Mouse (Mus musculus) adrenal gland, postnatal 4 days (tissue): ENCODE results near the gene Igf2bp1. TPM values are rescaled to one million over a fixed set of nuclear protein-coding genes. Genes with fewer than 3 reads are reported as not detected.

Experiments used
- DNase-seq, 2 experiments: peaks; one replicate each; pipeline ENCODE4 v3.0.0; 2021 to 2022; ENCODE audit warnings: low spot score in 2 of 2, mixed read lengths in 2 of 2
- long read RNA-seq, 2 experiments: library from polyadenylated mRNA; stranded (forward); transcript quantifications; one replicate each; pipeline ENCODE4 v2.0.0; 2021
- total RNA-seq, 2 experiments: library from RNA; stranded (reverse); gene quantifications; 2 replicates each; pipeline ENCODE4 v1.2.3; 2021

Gene Igf2bp1
- total RNA-seq, result 10 to 100 TPM; 19.4 to 27.3 TPM
- long read RNA-seq, experiment 1, full-length matches to known transcripts, result 1 of 2 reads
- long read RNA-seq, experiment 1, partial matches to known transcripts, result 0 of 2 reads
- long read RNA-seq, experiment 1, other reads (novel, unspliced or antisense), result 1 of 2 reads
- long read RNA-seq, experiment 2, full-length matches to known transcripts, result 5 of 13 reads
- long read RNA-seq, experiment 2, partial matches to known transcripts, result 2 of 13 reads
- long read RNA-seq, experiment 2, other reads (novel, unspliced or antisense), result 6 of 13 reads

DNA sequence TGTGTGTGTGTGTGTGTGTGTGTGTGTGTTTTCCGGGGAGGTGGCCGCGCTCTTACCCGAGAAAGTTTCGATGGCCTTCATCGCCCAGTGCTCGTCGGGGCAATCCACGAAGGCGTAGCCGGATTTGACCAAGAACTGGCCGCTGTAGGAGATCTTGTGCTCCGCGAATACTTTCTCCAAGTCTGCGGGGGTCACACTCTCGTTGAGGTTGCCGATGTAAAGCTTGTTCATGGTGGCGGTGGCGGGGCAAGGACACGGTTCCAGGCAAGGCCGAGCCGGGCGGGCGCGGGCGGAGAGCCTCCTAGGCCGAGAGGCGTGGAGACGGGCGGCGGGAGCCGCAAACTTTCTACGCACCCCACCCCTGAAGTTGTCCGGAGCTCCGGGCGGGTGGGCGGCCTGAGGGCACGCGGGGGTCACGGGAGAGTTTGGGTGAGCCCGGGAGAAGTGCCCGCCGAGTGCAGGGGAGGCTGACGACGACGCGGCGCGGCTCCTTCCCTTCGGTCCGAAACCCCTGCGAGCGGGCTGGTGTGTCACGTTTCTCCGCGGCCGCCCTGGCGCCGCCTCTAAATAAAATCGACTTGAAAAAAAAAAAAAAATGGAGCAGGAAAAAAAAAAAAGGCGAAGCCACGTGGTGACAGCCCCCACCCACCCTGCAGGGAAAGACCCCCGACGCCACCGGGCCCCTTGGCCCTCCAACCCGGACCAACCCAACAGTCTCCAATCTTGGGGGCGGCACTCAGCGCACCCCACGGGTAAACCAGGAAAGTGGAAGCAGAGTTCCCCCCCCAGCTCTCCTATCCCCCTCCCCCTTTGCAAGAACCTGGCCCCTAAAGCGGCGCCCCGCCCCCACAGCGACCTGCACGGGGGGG is at the start of gene Igf2bp1:
Igf2bp1 (minus strand) TSS at position 538 of the 869 bp plus-strand sequence.
- peak; percentile 33 to 44 for DNase-seq

DNA sequence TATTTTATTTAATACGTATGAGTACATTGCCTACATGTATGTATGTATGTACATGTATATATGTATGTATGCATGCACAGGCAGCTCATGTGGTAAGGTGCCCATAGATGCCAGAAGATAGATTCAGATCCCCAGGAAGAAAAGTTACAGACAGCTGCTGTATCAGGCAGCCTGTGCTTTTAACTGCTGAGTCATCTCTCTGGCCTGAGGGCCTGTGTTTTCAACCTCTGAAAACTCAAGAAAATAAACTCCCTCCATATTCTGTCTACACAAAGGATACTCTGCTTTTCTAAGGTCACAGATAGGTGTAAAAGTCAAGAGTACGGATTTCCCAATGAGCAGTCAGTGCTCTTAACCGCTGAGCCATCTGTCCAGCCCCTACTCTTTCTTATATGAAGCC is 45.1 kb upstream of the Igf2bp1 start:
- DNase-seq, result no peak

DNA sequence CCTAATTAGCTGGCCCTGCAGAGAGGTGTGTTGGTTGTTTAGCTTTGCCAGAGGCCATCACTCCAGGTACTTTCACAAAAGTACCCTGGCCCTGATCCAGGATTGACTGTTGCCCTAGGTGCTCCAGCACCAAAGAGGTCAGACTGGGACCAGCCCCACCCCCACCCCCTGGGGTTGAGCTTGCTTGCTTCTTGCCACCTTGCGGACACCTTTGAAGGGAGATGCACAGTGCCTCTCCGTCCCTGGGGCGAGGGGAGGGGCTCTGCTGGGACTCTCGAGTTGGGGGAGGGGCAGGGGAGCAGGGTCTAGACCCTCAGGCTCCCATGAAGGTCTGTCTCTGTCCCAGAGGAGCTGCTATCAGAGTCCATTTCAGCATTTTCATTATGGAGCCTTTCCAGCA is 44.2 kb upstream of the Igf2bp1 start:
- no peak for DNase-seq

DNA sequence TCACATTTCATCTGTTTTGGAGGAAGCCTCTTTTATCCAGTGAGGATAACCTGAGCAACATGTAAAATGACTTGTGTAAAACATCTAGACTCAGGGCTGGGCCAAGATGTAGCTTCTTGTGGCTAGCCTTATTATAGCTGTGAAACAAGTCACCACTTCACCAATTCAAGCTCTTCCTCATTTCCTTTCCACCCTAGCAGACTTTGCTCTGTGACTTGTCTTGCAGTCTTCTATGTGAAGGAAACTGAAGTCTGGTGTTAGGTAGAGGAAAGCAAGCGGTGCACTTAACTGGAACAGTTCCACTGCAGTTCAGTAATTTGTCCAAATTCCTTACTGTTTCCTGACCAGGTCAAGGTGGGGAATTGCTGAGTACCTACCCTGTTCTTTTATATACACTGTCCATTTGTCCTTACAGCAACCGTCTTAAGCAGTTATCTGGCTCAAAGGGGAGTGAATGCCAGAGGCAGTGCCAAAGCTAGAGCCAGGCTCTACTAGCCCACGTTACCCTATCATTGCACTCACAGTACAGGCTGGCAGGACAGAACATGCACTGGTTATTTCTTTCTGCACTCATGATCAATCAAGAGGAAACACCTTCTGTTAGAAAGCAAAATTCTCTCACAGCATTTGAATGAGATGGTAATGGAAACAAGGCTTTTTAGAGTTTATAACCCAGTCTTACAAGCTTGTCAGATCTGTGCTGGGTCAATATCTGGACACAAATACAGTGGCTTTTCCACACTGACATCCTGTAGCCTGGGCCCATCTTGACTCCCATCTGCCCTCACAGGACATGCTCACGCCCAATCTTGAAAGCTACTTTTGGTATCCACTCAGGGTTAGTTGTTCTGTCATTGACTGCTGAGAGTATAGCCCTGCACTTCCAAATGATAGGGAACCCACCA is 42.0 kb upstream of the Igf2bp1 start:
- DNase-seq, result no peak

DNA sequence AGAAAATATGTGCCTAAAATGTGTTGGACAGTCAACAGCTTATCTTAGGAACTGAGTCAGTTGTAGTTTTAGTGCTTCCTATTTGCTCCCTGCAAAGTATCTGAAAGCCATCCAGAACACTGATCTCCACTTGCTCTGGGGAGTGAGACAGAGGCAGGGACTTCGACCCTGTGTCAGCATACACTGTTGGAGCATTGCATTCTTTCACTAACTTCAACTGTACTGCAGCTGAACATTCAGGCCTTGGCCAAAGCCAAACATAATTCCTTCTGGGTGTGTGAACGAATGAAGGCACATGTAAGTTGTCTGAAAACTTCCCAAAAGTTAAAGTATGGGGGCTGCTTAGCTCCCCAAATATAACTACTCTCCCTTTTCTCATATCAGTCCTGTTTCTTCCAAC is 41.1 kb upstream of the Igf2bp1 start:
- DNase-seq, result no peak

GRCm38 (mm10) chr11:96046028-96046427 is 40.3 kb upstream of the Igf2bp1 start:
- DNase-seq, result no peak

DNA sequence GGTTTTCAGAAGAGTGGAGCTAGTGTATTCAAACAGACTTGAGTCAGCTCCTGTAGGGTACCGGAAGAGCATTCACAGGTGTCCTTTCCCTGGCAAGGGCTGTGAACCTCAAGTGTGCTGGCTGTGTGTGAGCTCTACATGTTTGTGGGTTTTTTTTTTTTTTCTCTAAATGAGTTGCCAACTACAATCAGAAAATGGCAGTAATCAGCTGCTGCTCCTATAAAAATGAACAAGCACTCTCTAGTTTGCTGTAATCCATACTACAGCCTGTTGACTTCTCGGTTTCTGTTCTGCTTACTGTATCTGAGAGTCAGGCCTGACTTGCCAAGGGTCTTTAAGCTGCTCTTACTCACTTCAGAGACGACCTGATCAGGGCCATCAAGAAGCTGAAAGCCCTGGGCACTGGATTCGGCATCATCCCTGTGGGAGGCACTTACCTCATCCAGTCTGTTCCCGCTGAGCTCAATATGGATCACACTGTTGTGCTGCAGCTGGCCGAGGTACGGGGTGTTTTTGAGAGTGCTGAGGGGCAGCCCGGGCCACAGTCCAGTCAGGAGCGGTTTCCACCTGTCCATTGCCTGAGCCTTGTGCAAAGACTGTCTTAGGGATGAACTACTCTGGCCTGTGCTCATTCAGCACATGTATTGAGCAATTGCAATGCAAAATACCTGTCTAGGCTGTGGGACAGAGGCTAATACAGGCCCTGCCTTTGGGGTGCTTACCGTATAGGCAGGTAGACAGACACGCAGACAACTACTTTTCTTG is 39.2 kb upstream of the Igf2bp1 start:
- DNase-seq, result no peak

DNA sequence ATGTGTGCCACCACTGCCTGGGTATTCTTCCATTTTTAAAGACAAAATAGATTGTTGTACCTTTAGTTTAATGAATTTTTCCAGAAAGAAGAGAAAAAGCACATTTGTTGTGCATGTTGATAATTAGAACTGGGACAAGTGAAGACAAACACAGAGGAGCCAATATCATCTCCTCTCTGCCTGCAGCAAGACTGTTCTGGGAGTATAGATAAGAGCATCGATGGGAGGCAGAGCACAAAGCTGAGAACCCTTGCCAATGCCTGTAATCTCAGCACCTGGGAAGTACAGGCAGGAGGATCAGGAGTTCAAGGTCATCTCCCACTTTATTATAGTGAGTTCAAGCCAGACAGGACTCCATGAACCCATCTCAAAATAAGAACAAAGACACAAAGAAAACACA is 32.8 kb upstream of the Igf2bp1 start:
- no peak for DNase-seq

DNA sequence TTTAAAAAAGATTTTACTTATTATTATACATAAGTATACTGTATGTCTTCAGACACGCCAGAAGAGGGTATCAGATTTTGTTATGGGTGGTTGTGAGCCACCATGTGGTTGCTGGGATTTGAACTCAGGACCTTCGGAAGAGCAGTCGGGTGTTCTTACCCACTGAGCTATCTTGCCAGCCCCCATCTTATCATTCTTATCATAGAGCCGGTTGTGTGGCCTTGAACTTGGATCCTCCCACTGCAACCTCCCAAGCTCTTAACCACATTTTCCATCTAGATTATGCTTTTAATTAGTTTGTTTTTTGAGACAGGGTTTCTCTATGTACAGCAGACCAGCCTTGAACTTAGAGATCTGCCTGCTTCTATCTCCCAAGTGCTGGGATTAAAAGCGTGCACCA is 31.8 kb upstream of the Igf2bp1 start:
- DNase-seq, result no peak

DNA sequence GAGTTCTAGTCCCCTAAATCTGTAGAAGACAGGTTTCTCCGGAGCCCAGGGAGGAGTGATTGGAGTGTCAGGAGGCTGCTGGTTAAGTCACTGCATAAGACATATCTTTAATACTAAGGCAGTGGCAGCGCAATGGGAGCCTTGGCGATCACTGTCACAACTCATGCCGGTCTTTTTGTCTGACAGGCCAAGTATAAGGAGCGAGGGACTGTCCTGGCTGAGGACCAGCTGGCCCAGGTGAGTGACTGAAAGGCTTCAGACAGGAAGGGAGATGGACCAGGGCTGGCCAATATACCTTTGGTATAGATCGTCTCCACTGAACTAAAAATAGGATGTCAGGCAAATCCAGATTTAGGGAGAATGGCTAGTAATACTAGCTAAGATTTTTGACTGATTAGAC is 29.4 kb upstream of the Igf2bp1 start:
- DNase-seq, result no peak

DNA sequence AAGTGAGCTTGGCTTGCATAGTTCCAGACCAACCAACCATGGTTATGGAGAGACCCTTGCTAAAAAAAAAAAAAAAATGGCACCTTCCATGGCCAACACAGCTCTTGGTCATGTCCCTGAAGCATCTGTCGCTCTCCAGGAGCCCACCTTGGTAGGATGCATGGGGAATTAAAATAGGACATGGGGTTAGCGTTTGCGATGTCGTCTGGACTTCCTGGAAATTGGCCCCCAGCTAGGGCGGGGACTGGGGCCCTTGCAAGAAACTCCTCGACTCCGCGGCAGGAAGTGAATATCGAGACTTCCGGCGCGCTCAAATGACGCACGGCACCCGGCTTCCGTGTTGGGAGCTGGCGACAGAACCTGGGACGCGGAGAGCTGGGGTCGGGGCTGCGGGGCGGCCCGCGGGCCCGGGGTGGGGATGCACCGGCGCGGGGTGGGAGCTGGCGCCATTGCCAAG is 28.9 kb upstream of the Igf2bp1 start, which contains the start of gene Snf8:
Snf8 (plus strand) TSS at position 290 of the 457 bp plus-strand sequence.
- peak; percentile 87 to 95 for DNase-seq

DNA sequence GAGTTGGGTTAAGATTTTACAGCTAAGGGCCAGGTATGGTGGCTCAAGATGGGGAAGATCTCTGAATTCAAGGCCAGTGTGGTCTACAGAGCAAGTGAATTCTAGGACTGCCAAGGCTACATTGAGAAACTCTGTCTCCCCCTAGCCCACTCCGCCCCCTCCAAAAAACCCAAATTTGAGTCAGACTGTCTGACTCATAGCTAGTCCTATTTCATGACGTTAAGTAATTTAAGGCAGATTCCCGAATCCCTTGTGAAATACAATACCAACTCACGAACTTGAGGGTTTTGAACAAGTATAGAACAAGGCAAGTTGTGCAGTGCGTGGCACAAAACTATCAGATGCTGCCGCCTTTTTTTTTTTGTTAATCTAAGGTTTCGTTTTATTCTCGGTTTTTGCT is 28.4 kb upstream of the Igf2bp1 start:
- no peak for DNase-seq

DNA sequence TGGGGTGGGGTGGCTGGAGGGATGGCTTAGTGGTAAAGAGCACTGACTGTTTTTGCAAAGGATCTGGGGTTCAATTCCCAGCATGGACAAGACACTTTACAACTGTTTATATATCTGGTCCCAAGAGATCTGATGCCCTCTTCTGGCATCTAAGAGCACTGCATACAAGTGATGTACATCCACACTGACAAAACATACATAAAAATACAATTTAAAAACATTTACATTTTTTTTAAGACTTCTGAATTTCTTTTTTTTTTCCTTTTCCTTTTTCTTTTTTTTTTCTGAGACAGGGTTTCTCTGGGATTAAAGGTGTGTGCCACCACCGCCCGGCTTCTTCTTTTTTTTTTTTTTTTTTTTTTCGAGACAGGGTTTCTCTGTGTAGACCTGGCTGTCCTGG is 27.5 kb upstream of the Igf2bp1 start:
- no peak for DNase-seq

DNA sequence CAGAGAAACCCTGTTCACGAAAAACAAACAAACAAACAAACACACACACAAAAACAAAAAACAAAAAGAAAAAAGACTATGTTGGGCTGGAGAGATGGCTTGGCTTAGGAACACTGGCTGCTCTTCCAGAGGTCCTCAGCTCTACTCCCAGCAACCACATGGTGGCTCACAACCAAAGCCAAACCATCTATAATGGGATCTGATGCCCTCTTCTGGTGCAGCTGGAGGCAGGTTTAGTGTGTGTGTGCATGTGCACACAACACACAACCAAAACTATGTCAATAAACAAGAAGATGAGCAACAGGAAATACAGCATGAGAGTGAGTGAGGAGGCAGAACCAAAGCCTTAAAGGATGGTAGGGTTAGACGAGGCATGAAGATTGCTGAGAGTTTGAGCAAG is 26.0 kb upstream of the Igf2bp1 start:
- DNase-seq, result no peak

- DNase-seq, result no peak
Measured at GRCm38 (mm10) chr11:96030571-96030970, 24.8 kb upstream of the Igf2bp1 start.

- no peak for DNase-seq
Measured at GRCm38 (mm10) chr11:96028130-96028529, 22.4 kb upstream of the Igf2bp1 start.

DNA sequence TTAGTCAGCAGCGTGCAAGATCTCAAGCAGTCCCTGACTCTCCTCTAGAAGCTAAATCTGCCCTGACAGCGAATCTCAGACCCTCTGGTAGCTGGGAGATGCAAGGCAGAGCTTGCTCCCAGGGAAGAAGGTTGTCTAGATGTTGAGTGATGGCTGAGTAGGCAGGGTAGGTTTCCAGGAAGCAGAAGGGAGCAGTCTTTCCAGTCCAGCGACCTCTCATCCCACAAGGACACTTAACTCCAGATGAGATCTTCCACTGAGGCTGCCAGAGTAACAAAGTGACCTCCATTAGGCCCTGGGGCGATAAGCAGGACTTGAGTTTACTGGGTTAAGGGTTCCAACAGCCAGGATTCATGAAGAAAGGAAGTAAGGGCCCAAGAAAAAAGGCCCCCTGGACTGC is 14.9 kb upstream of the Igf2bp1 start:
- DNase-seq, result no peak

DNA sequence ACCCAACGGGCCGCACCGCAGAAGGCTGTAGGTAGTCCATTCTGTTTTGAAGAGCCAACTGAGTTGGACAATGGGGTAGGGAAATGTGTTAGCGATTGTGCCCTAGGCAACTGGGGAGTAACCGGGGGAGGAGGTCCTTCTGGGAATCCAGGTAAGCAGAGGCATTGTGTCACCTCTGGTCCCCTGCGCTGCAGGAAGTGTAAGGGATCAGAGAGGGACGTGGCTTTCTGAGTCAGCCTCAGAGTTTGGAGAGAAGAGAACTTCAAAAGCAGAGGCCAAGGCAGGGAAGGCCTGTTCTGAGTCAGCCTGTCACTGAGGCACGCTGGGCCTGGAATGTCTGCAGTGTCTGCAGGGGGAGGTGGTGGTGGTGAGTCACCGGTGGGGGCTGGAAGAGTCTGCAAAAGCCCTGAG is 12.2 kb upstream of the Igf2bp1 start:
- DNase-seq, result peak in 1 of 2 experiments; percentile 45

GRCm38 (mm10) chr11:96015421-96015820 is 9.7 kb upstream of the Igf2bp1 start:
- no peak for DNase-seq

- no peak for DNase-seq
Measured at GRCm38 (mm10) chr11:96011982-96012381, 6.2 kb upstream of the Igf2bp1 start.

GRCm38 (mm10) chr11:96008827-96009226 is 3.1 kb upstream of the Igf2bp1 start:
- DNase-seq, result no peak
